Mouse (Mus musculus): ENCODE data around the gene Lbhd2.

The Lbhd2 gene

GRCm38 (mm10) chr12:111447350-111447749 is 40.7 kb downstream of the Lbhd2 start:
- DNase-seq (ENCODE audit: low spot score in 2 of 2): no peak

DNA sequence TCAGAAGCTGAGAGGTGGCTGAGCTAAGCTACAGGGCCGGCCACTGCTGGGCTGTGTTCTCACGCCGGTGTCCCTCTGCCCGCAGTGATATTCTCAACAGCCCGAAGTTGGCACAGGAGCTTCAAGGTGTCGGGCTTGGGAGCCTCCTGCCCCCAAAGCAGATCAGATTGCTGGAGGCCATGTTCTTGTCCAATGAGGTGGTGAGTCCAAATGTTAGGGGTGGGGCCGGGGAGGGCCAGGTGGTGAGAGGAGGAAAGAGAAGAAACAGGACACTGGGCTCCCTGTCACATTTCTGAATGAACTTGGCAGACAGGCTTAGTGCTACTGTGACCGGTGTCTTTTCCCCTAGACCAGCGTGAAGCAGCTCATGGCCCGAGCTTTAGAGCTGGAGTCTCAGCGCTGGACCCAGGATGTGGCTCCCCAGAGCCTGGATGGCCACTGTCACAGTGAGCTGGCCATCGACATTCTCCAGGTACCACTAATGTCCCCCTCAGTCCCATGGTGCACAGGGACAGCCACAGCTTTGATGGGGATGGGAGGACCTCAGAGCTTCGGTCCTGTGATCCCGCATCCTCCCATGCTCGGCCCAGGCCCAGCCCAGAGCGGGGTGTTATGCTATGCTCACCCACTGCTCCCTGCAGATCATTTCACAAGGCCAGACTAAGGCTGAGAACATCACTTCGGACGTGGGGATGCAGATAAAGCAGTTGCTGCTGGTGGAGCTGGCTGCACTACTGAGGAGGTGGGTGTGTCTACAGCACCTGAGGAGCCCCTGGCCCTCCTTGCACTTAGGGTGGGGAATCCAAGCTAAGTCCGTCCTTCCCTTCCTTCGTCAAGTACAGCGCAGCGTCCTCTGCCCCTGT is 41.5 kb downstream of the Lbhd2 start:
- no peak for DNase-seq (ENCODE audit: low spot score in 2 of 2)

GRCm38 (mm10) chr12:111448931-111449705 is 42.5 kb downstream of the Lbhd2 start:
- DNase-seq (ENCODE audit: low spot score in 2 of 2): no peak

GRCm38 (mm10) chr12:111450359-111450758 is 43.8 kb downstream of the Lbhd2 start:
- no peak for DNase-seq (ENCODE audit: low spot score in 2 of 2)

DNA sequence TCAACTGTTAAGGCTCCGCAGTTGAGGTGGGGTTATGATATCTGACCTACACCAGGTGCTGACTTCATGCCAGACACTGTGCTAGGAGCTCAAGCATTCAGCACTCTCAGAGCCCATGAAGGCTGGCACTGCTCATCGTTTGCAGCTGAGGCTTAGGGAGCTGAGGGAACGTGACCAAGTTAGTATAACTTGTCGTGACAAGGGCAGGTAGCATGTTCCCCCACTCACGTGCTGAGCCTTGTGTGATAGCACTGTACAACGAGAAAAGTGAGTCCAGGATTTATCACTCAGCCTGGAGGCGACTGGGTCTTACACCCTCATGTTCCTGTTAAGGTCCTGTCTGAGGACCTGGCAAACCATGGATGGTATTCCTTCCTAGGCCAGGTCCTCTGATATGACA is 45.0 kb downstream of the Lbhd2 start:
- no peak for DNase-seq (ENCODE audit: low spot score in 2 of 2)

GRCm38 (mm10) chr12:111454021-111454420 is 47.4 kb downstream of the Lbhd2 start:
- DNase-seq (ENCODE audit: low spot score in 2 of 2): no peak

GRCm38 (mm10) chr12:111454543-111455280 is 48.1 kb downstream of the Lbhd2 start:
- DNase-seq (ENCODE audit: low spot score in 2 of 2): no peak

- DNase-seq (ENCODE audit: low spot score in 2 of 2): no peak
Measured at GRCm38 (mm10) chr12:111455311-111455846, 48.8 kb downstream of the Lbhd2 start.

- DNase-seq (ENCODE audit: low spot score in 2 of 2): no peak
Measured at GRCm38 (mm10) chr12:111455860-111456259, 49.3 kb downstream of the Lbhd2 start.

DNA sequence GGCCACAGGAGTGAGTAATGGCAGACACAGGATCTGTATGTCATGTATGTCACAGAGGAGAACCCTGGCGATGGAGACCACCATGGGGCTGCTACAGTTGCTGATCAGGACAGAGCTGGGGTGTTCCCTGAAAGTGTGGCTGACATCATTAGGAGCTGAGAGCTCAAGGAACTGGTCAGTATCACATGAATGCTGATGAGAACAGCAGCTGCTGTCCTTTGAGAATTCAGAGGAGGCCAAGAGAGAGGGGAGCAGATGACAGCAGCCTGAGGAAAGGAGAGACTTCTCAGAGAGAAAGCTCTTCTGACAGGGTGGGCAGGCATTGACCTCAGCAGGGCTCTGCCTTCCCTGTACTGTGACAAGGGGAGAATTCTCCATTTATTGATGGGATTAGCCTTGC is 51.1 kb downstream of the Lbhd2 start:
- no peak for DNase-seq (ENCODE audit: low spot score in 2 of 2)

Data from spleen, postnatal 36 days (tissue).